Mouse (Mus musculus): ENCODE results near the gene Kcnh3.

DNA sequence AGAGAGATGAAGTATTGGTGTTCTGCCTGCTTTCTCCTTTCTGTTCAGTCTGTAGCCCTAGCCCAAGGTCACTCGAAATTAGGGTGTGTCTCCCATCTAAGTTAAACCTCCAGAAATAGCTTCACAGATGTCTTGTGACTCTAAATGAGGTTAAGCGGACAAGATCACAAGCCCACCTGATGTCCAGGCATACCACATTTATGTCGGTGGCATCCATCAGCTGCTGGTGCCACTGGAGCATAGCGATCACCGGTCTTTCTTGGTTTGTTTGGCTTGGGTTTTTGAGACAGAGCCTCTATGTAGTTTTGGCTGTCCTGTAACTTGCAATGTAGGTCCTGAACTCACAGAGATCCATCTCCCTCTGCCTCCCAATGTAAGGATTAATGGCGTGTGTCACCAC, 29.1 kb downstream of the Kcnh3 start:
- TF ChIP-seq POLR2A (IDR thresholded peaks at IDR 0.05; ENCODE audit: low read depth, low read length) = no peak
- TF ChIP-seq CTCF (IDR thresholded peaks at IDR 0.05; ENCODE audit: extremely low read depth, insufficient read length, insufficient replicate concordance, low read depth, low read length) = no peak
